Mouse (Mus musculus): ENCODE results near the gene Cyp2w1.
"Not testable (repeated sequence)": the region's sequence is repeated elsewhere in the genome, so short reads cannot be mapped to it uniquely, and the experiment has no call there.

Cyp2w1 gene

DNA sequence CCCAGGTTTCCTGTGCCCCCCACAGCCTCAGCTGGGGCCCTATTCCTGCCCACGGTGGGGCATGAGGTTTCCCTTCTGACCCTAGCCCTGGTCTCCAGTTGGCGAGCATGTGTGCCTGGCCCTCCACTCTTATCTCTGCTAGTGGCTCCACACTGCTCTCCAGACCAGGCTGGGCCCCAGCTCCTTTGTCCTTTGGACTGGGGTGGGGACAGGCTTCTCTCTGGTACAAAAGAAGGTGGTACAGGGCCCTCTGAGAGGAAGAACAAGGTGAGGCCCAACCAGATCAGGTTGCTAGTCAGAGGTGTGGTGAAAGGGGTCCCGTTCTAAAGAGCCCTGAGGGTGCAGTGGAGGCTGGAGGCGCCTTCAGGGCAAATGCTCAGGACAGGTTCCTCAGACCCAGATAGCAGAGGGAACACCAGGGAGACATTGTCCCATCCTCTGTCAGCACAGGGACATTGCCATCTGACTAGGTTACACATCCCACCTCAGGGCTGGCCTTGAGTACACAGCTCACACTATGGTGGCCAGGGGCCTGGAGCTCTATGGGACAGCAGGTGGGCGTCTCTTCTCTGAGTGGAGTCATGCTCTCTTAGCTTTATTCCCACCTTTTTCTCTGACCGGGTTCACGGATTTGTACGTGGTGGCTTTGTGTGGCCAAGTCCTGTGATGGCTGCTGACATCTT, 19.7 kb upstream of the Cyp2w1 start:
- no peak for DNase-seq (ENCODE audit: low spot score in 2 of 2)

GRCm38 (mm10) chr5:139333301-139334013, 19.0 kb upstream of the Cyp2w1 start:
- no peak for DNase-seq (ENCODE audit: low spot score in 2 of 2)

DNA sequence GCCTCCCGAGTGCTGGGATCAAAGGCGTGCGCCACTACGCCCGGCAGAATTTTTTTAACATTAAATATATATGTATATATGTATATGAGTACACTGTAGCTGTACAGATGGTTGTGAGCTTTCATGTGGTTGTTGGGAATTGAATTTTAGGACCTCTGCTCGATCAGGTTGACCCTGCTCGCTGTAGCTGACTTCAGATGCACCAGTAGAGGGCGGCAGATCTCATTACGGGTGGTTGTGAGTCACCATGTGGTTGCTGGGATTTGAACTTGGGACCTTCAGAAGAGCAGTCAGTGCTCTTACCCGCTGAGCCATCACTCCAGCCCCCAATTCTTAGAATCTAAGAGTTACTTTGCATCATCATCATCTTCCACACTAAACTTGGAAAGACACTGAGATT, 18.0 kb upstream of the Cyp2w1 start:
- DNase-seq (ENCODE audit: low spot score in 2 of 2) = not testable (repeated sequence)

GRCm38 (mm10) chr5:139335634-139336033, 16.8 kb upstream of the Cyp2w1 start:
- DNase-seq (ENCODE audit: low spot score in 2 of 2) = no peak

GRCm38 (mm10) chr5:139337826-139338370, 14.5 kb upstream of the Cyp2w1 start:
- no peak for DNase-seq (ENCODE audit: low spot score in 2 of 2)

GRCm38 (mm10) chr5:139338403-139338802, 14.0 kb upstream of the Cyp2w1 start:
- DNase-seq (ENCODE audit: low spot score in 2 of 2) = no peak

DNA sequence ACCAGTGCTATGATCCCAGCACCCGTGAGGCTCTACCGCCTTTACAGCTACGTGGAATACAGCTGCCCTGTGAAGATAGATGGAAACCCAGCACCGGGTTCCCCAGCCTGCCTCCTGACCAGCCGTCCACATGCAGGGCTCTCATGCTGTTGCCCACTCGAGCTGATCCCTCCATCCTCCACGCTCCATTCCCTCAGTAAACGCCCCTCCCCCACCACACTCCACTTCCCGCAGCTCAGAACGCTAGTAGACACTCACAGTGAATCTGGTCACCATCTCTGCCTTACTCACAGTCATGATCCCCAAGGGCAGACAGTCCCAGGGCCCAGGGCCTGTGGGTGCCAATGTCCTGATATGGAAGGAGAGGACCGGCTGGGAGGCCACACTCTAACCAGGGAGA, 13.5 kb upstream of the Cyp2w1 start:
- DNase-seq (ENCODE audit: low spot score in 2 of 2) = no peak

DNA sequence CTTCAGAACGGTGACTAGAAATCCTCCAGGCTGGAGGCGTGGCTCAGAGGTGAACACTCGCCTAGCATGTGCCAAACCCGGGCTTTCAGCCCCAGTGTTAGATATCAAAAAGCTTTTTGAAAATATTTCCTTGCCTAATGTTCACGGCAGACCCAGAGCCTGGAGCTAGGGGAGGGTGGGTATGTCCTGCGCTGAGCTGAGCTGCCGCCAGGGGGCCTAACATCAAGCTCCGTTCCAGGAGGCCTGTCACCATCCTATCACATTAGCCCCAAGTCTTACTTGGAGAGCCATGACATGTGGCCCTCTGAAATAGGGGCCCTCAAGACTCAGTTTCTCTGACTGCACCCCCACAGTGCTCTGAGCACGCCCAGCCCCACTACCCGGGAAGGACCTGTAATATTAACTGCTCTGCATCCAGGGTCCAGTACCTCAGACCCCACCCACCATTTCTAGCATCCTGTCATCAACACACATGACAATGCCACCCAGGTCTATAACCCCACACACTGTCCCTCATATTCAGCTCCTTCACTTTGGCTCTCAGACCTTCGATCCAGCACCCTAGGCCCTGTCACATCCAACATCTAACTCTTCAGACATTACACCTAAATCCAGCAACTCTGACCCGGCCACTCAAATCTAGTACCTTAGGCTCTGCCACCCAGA, 8.3 kb upstream of the Cyp2w1 start:
- peak; percentile 83 to 85 for DNase-seq (ENCODE audit: low spot score in 2 of 2)

GRCm38 (mm10) chr5:139344687-139345363, 7.6 kb upstream of the Cyp2w1 start:
- DNase-seq (ENCODE audit: low spot score in 2 of 2) = peak; percentile 95

DNA sequence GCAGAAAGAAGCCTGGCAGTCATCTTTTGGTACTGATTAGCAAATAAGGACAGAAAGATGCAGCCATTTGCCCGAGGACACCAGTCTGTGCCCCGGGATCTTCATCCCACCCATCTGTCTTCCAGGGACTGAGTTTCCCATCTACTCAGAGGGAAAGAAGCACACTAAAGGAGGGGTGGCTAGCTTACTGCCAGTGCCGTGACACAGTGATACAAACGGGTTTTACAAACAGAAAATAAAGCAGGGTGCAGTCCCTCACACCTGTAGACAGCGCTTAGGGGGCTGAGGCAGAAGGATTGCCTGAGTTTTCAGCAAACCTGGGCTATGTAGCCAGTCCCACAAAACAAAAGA, 7.1 kb upstream of the Cyp2w1 start:
- no peak for DNase-seq (ENCODE audit: low spot score in 2 of 2)

DNA sequence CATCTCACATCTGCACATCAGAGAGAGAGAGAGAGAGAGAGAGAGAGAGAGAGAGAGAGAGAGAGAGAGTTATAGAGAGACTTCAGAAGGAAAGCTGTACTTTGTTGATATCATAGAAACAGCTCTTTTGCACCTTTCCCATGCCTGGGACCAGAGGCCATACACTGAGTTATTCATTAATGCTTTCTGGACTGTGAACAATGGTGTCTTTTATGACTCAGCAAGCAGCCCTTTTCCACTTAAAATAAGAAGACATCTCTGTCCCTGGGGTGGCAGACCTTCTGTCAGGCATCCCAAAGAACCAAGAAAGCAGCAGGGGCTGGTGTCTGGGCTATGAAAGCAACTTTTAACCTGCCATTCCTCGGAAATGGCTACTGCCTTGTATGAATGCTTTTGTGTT, 5.2 kb upstream of the Cyp2w1 start:
- DNase-seq (ENCODE audit: low spot score in 2 of 2) = no peak

DNA sequence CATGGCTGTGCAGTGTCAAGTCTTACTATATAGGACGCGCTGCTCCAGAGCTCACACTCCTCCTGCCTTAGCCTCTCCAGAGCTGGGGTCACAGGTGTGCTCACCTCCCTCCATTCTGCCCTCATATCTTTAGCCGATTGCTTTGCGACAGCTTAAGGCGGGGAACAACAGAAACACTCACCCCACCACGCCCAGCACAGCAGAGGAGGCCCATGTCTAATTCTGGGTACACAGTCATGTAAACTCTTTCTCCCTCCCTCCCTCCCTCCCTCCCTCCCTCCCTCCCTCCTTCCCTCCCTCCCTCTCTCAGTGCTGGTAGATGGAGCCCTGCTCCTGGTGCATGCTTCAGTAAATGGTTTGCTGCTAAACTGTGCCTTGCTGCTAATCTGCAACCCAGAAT, 2.7 kb upstream of the Cyp2w1 start:
- no peak for DNase-seq (ENCODE audit: low spot score in 2 of 2)

GRCm38 (mm10) chr5:139351134-139351533, 1.3 kb upstream of the Cyp2w1 start, which contains the start of gene Cox19:
TSS of gene Cox19 (minus strand) at chr5:139351418.
- DNase-seq (ENCODE audit: low spot score in 2 of 2) = no peak

GRCm38 (mm10) chr5:139351628-139352027, 789 bp upstream of the Cyp2w1 start:
- no peak for DNase-seq (ENCODE audit: low spot score in 2 of 2)

DNA sequence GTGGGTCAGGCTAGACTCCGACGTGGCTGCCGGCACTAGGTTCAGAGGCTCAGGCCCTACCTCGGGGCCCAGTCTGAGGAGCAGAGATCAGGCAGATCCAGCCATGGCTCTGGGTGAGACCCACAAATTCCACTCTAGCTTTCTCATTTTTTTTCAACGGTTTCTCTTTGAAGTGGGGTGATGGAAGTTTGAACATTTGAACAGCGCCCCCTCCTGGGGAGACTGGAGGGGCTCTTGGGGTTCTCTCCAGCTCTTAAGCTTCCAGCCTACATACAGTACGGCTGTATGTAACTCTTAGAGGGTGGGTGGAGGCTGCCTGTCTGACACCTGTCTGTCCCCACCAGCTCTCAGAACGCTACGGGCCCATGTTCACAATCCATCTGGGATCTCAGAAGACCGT, 1.1 kb downstream of the Cyp2w1 start:
- DNase-seq (ENCODE audit: low spot score in 2 of 2) = no peak

DNA sequence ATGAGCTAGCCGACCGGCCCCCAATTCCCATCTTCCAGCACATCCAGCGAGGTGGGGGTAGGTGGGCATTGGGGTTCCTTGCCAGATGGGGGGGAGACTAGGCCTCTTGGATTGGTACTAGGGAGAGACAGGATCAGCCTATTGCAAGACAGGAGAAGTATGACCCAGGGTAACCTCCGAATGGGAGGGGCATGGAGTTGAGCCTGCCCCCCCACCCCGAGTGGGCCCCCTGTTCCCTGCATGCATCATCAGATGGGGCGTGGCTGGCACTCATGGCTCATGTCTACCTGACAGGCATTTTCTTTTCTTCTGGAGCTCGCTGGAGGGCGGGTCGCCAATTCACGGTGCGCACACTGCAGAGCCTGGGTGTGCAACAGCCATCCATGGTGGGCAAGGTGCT, 1.5 kb downstream of the Cyp2w1 start:
- DNase-seq (ENCODE audit: low spot score in 2 of 2) = no peak

- DNase-seq (ENCODE audit: low spot score in 2 of 2) = peak; percentile 76 to 85
Measured at GRCm38 (mm10) chr5:139355235-139355772, 2.9 kb downstream of the Cyp2w1 start.

GRCm38 (mm10) chr5:139358653-139359052, 6.2 kb downstream of the Cyp2w1 start:
- no peak for DNase-seq (ENCODE audit: low spot score in 2 of 2)

DNA sequence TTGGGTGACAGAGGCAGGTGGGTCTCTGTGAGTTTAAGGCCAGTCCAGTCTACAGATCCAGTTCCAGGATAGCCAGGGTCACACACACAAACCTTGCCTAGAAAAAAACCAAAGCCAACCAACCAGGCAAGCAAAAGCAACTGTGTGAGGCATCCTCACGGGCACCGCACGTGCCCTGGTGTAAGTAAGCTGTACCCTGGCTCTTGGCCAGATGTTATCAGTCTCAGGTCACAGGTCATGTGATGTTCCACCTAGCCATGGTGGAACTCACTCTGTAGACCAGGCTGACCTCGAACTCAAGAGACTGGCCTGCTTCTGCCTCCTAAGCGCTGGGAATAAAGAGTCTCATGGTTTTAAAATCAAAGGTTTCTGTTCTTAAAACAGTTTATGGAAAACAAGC, 6.8 kb downstream of the Cyp2w1 start:
- DNase-seq (ENCODE audit: low spot score in 2 of 2) = no peak

DNA sequence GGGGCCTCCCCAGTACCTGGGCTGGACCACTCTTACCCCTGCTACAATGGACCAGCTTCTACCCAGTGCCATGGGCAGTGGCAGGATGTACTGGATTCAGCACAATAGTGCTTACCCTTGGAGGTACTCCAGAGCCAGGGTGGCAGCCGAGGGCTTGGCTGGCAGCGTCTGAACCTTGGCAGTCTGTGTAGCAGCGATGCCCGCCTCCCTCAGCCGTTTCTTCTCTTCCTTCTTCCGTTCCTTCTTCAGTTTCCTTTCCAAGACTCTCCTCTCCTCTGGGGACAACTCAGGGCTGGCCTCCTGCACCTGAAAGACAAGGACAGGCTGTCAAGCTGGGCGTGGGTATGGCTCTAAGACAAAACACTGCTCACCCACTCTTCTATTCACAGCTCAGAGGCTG, 11.4 kb downstream of the Cyp2w1 start:
- DNase-seq (ENCODE audit: low spot score in 2 of 2) = peak; percentile 70 to 71

DNA sequence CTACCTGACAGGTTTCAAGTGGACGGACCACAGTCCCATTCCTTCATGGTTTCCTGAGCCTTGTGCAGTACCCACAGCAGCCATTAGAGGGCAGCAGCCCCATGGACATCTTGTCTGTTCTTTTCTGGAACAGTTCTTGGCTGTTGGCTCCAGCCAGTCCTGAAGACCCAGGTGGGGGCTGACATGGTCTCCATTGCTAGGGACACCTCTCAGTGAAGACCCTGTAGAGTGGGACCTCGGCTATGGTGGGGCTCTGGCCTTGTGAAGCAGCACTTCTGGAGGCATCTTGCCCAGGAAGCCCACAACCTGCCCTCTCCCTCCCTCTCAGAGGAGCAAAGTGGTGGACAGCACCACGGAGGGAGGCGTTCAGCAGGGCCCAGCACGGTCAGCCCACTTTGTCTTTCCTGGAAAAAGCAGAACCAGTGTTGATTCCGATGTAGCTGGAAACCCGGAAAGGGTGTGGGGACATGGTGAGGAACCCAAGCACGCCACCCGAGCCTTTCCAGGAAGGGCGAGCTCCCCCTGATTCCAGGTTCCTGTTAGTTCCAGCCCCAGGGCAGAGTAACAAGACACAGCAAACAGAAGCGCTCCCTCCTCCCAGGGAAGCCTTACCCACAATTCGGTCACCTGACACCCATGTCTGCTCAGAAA, 12.0 kb downstream of the Cyp2w1 start:
- peak; percentile 91 to 93 for DNase-seq (ENCODE audit: low spot score in 2 of 2)
